Mouse (Mus musculus): ENCODE measurements around the gene Thrb. TPM values are rescaled to one million over a fixed set of nuclear protein-coding genes. Genes with fewer than 3 reads are reported as not detected.

Thrb gene
- polyA plus RNA-seq, 1 experiment from 2014 or later, result 6.4 TPM

DNA sequence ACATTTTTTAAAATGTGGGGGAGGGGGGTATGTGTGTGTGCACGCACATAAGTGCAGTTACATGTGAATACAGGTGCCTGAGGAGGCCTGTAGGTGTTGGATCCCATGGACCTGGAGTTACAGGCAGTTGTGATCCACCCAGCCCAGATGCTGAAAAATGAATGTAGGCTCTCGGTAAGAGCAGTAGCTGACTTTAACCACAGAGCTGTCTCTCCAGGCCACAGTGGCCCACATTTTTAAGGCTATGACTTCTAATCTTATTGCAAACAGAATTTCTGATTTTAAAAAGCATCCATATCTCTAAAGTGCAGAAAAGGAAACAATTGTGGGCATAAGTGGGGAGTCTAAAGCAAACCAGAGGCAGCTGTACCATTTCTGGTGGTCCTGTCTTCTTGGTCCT is 328.5 kb downstream of the Thrb start:
- Histone ChIP-seq H3K27me3 (ENCODE audit: insufficient read depth, low read length) (no peaks in the 10 kb centered on the region), H3K9me3 (ENCODE audit: low read length) (no peaks in the 10 kb centered on the region), H3K9ac (replicated peaks) (no peak overlapping the region), H3K27ac (ENCODE audit: low read depth) (no peak overlapping the region), H3K36me3 (replicated peaks; ENCODE audit: insufficient read depth, low read length) (no peaks in the 10 kb centered on the region), H3K4me2 (ENCODE audit: low read depth, low read length) (no peak overlapping the region), H3K4me1 (ENCODE audit: insufficient read depth) (no peaks in the 10 kb centered on the region), H3K4me3 (ENCODE audit: low read depth, low read length) (no peak overlapping the region)
- no peak for TF ChIP-seq CTCF (IDR thresholded peaks at IDR 0.05; ENCODE audit: low read depth)
- no peak for TF ChIP-seq EP300 (IDR thresholded peaks at IDR 0.05; ENCODE audit: low read depth)
- WGBS (ENCODE audit: insufficient replicate concordance), result 63% methylated on average over 2 of the region's 2 CpGs
- ATAC-seq, result no peak
- DNase-seq, result no peak

DNA sequence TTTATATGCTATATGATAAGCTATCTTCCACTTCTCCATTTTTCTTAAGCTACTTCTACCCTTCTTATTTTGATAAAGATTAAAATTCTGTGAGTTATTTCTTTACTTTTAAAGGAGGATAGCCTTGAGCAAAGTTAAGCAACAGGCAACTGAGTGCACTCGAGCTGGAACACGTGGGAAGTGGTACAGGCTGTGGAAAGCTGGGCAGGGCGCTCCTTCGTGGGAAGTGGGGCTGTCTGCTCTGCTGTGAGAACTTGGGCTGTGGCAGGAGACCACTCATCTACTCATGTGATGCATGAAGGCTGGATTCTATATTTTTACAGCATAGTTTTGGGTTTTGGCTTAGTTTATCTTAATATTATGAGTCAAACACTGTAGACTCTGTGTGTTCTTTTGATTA is 329.1 kb downstream of the Thrb start:
- Histone ChIP-seq H3K9ac (replicated peaks) (no peak overlapping the region), H3K36me3 (replicated peaks; ENCODE audit: insufficient read depth, low read length) (no peaks in the 10 kb centered on the region), H3K27ac (ENCODE audit: low read depth) (no peak overlapping the region), H3K27me3 (ENCODE audit: insufficient read depth, low read length) (no peaks in the 10 kb centered on the region), H3K9me3 (ENCODE audit: low read length) (no peaks in the 10 kb centered on the region), H3K4me1 (ENCODE audit: insufficient read depth) (no peaks in the 10 kb centered on the region), H3K4me2 (ENCODE audit: low read depth, low read length) (no peak overlapping the region), H3K4me3 (ENCODE audit: low read depth, low read length) (no peak overlapping the region)
- WGBS (ENCODE audit: insufficient replicate concordance), result 47% methylated on average over 4 of the region's 4 CpGs
- ATAC-seq (no peak), DNase-seq (no peak)
- TF ChIP-seq EP300 (IDR thresholded peaks at IDR 0.05; ENCODE audit: low read depth) (no peak), CTCF (IDR thresholded peaks at IDR 0.05; ENCODE audit: low read depth) (no peak)

DNA sequence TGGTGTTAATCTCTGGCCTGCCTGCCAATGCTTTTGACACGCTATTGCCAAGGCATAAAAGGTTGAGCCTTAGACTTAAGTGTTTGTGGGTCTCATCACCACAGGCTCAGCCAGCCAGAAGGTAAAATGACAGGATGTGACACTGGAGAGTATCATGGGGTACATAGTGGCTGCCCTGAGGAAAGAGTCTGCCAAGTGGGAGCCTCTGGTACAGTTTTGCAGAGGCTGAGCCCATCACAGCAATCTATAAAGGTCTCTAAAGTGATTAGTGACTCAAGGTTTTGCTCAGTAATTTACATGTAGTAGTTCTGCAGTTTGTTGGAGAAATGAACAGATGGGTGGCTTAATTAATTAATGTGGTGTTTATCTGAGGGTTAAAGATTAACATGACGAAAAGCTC is 330.1 kb downstream of the Thrb start:
- Histone ChIP-seq H3K27me3 (ENCODE audit: insufficient read depth, low read length) (no peaks in the 10 kb centered on the region), H3K4me3 (ENCODE audit: low read depth, low read length) (no peak overlapping the region), H3K4me1 (ENCODE audit: insufficient read depth) (no peaks in the 10 kb centered on the region), H3K4me2 (ENCODE audit: low read depth, low read length) (no peak overlapping the region), H3K9ac (replicated peaks) (no peak overlapping the region), H3K27ac (ENCODE audit: low read depth) (no peak overlapping the region), H3K9me3 (ENCODE audit: low read length) (no peaks in the 10 kb centered on the region), H3K36me3 (replicated peaks; ENCODE audit: insufficient read depth, low read length) (no peaks in the 10 kb centered on the region)
- DNase-seq (no peak), ATAC-seq (no peak)
- 81% methylated on average over 2 of the region's 2 CpGs for WGBS (ENCODE audit: insufficient replicate concordance)
- TF ChIP-seq CTCF (IDR thresholded peaks at IDR 0.05; ENCODE audit: low read depth) (no peak), EP300 (IDR thresholded peaks at IDR 0.05; ENCODE audit: low read depth) (no peak)

DNA sequence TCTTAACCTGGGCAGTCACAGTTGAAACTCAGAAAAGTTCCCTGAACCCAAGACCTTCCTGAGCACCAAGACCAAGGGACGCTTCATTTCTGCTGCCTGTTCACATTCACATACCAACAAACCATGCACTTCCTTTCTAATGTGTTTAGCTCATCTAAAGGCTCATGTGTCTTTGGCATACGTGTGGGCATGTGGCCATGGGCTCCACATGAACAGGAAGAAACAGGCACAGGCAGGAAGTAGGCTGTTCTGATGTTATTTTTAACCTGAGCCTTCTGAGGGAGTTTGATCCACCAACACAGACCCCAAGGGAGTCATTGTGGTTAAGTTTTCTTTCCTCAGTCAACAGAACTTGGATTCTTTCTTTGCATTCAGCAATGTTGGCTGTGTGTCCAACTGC is 341.8 kb downstream of the Thrb start:
- Histone ChIP-seq H3K36me3 (replicated peaks; ENCODE audit: insufficient read depth, low read length) (no peaks in the 10 kb centered on the region), H3K27ac (ENCODE audit: low read depth) (no peak overlapping the region), H3K9me3 (ENCODE audit: low read length) (no peaks in the 10 kb centered on the region), H3K4me1 (ENCODE audit: insufficient read depth) (0 out of 2 replicates have a peak, but pooled peaks cover 3% of the 10 kb centered on the region), H3K4me2 (ENCODE audit: low read depth, low read length) (no peak overlapping the region), H3K4me3 (ENCODE audit: low read depth, low read length) (no peak overlapping the region), H3K27me3 (ENCODE audit: insufficient read depth, low read length) (no peaks in the 10 kb centered on the region), H3K9ac (replicated peaks) (no peak overlapping the region)
- ATAC-seq, result peak; percentile 50
- WGBS (ENCODE audit: insufficient replicate concordance), result 44% methylated on average over 2 of the region's 2 CpGs
- DNase-seq, result peak; percentile 15
- TF ChIP-seq EP300 (IDR thresholded peaks at IDR 0.05; ENCODE audit: low read depth), result no peak
- TF ChIP-seq CTCF (IDR thresholded peaks at IDR 0.05; ENCODE audit: low read depth), result no peak

DNA sequence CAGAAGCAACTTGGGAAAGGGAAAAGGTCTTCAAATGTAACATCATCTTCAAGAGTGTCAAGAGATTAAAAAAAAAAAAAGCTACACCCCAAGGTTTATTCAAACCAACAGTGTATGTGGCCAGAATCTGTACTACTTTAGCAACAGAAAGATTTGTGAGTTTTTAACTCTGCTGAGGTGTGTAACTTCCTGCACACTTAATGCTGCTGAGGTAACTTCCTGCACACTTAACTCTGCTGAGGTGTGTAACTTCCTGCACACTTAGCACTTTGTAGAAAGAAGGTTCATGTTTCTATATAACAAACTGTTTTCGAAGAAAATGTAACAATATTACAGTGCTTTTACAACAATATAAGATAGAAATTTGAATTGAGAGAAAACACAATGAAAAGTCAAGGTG is 343.6 kb downstream of the Thrb start:
- Histone ChIP-seq H3K36me3 (replicated peaks; ENCODE audit: insufficient read depth, low read length) (no peaks in the 10 kb centered on the region), H3K4me2 (ENCODE audit: low read depth, low read length) (no peak overlapping the region), H3K4me3 (ENCODE audit: low read depth, low read length) (no peak overlapping the region), H3K27ac (ENCODE audit: low read depth) (no peak overlapping the region), H3K9ac (replicated peaks) (no peak overlapping the region), H3K9me3 (ENCODE audit: low read length) (no peaks in the 10 kb centered on the region), H3K27me3 (ENCODE audit: insufficient read depth, low read length) (no peaks in the 10 kb centered on the region), H3K4me1 (ENCODE audit: insufficient read depth) (0 out of 2 replicates have a peak, but pooled peaks cover 3% of the 10 kb centered on the region)
- DNase-seq (no peak), ATAC-seq (no peak)
- 78% methylated on average over 1 of the region's 1 CpGs for WGBS (ENCODE audit: insufficient replicate concordance)
- TF ChIP-seq EP300 (IDR thresholded peaks at IDR 0.05; ENCODE audit: low read depth) (no peak), CTCF (IDR thresholded peaks at IDR 0.05; ENCODE audit: low read depth) (no peak)

DNA sequence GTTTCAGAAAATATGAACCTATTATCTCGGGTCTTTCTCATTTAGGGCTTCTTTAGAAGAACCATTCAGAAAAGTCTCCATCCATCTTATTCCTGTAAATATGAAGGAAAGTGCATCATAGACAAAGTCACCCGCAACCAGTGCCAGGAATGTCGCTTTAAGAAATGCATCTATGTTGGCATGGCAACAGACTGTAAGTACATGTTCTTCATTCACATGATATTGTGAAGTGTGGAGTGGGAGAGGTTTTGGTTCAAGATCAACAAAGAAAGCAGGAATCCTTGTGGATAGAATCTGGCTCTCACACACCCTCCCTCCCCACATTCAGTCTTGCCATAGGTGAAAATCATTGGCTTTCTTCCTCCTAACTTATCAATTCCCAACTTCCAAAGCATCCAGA is 348.5 kb downstream of the Thrb start:
- H3K4me3 ChIP-seq (ENCODE audit: low read depth, low read length), result no peak overlapping the region
- 79% methylated on average over 3 of the region's 3 CpGs for WGBS (ENCODE audit: insufficient replicate concordance)
- ATAC-seq, result no peak

DNA sequence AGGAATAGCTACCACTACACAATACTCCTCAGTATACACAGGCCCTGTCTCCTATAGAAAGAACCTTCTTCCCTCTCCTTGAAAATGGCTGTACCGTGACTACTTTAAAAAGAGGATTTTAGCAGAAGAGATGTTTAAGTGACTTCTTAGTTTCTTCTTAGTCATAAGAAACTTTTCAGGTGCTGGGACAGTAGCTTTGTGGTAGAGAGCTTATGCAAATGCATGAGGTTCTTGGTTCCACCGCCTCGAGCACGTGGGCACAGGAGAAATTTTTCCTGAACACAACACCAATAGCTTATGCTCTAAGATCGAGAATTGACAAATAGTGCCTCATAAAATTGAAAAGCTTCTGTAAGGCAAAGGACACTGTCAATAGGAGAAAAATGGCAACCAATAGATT is 356.5 kb downstream of the Thrb start:
- no peaks in the 10 kb centered on the region for H3K9me3 ChIP-seq (ENCODE audit: low read length)
- no peak overlapping the region for H3K27ac ChIP-seq (ENCODE audit: low read depth)
- H3K4me3 ChIP-seq (ENCODE audit: low read depth, low read length), result no peak overlapping the region
- no peak overlapping the region for H3K9ac ChIP-seq (replicated peaks)
- H3K36me3 ChIP-seq (replicated peaks; ENCODE audit: insufficient read depth, low read length), result no peaks in the 10 kb centered on the region
- ATAC-seq, result no peak
- TF ChIP-seq EP300 (IDR thresholded peaks at IDR 0.05; ENCODE audit: low read depth), result no peak
- no peak for TF ChIP-seq CTCF (IDR thresholded peaks at IDR 0.05; ENCODE audit: low read depth)
- DNase-seq, result no peak
- WGBS (ENCODE audit: insufficient replicate concordance), result 75% methylated on average over 5 of the region's 5 CpGs
- no peaks in the 10 kb centered on the region for H3K4me1 ChIP-seq (ENCODE audit: insufficient read depth)
- H3K4me2 ChIP-seq (ENCODE audit: low read depth, low read length), result no peak overlapping the region
- no peaks in the 10 kb centered on the region for H3K27me3 ChIP-seq (ENCODE audit: insufficient read depth, low read length)

More for the DNA sequence above, 348.5 kb downstream of the Thrb start:
- no peak overlapping the region for H3K4me2 ChIP-seq (ENCODE audit: low read depth, low read length)
- H3K9me3 ChIP-seq (ENCODE audit: low read length), result no peaks in the 10 kb centered on the region
- H3K27me3 ChIP-seq (ENCODE audit: insufficient read depth, low read length), result no peaks in the 10 kb centered on the region
- H3K9ac ChIP-seq (replicated peaks), result no peak overlapping the region
- no peaks in the 10 kb centered on the region for H3K36me3 ChIP-seq (replicated peaks; ENCODE audit: insufficient read depth, low read length)
- DNase-seq, result no peak
- no peak for TF ChIP-seq CTCF (IDR thresholded peaks at IDR 0.05; ENCODE audit: low read depth)
- TF ChIP-seq EP300 (IDR thresholded peaks at IDR 0.05; ENCODE audit: low read depth), result no peak
- no peaks in the 10 kb centered on the region for H3K4me1 ChIP-seq (ENCODE audit: insufficient read depth)
- H3K27ac ChIP-seq (ENCODE audit: low read depth), result no peak overlapping the region

Measured in liver, postnatal 0 days (tissue).